Mouse (Mus musculus) forelimb bud, embryonic 11.5 days (tissue): Measurements from ENCODE around the gene Mthfsd.
"Not testable (repeated sequence)": the region's sequence is repeated elsewhere in the genome, so short reads cannot be mapped to it uniquely, and the experiment has no call there.

Experiments used
- DNase-seq: peaks from one replicate; pipeline ENCODE4 v3.0.0-alpha.2; 2012; ENCODE audit warnings: low read depth, low spot score

Mthfsd gene

DNA sequence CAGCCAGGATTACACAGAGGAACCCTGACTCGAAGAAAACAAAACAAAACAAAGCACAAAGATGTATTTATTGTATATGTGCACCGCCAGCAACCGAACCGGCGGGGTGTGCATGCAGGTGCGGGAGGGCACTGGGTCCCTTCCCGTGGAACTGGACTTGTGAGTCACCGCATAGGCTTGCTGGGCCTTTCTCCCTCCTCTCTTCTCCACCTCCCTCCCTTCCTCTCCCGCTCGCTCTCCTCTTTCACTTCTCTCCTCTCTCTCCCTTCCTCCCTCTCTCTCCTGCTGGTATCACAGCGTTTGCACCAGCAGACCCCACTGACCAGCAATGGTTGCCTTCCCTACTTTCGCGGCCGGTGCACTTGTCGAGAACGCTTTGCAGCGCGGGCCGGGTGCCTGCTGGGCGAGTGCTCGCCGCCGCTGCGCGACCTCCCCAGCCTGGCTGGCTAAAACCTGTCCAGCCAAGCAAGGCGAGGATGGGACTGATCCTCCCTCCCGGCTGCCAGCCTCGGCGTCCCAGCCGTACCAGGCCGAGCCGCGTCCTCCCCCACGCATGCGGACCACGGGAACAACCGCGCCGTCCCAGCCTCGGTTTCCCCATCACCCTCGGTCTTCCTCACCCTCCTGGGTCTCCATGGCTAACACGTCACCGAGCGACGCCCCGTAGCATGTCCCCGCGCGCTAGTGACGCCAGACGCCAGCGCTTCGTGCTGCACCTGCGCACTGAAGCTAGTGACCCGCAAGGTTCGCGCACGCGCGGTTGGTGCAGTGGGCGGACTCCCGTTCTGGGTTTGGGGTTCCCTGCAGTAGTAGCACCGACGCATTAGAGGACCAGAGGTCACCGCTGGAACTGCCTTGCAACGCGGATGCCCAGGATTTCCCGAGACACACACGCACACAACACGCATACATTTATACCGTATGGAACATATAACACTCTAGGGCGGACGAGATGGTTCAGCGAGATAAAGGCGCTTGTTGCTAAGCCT is at the start of gene Mthfsd:
TSS of gene Mthfsd (minus strand) at position 725 of the 989 bp plus-strand sequence.
- DNase-seq, result peak; percentile 99

- DNase-seq, result no peak
Measured at GRCm38 (mm10) chr8:121156990-121157491, 48.8 kb upstream of the Mthfsd start.

DNA sequence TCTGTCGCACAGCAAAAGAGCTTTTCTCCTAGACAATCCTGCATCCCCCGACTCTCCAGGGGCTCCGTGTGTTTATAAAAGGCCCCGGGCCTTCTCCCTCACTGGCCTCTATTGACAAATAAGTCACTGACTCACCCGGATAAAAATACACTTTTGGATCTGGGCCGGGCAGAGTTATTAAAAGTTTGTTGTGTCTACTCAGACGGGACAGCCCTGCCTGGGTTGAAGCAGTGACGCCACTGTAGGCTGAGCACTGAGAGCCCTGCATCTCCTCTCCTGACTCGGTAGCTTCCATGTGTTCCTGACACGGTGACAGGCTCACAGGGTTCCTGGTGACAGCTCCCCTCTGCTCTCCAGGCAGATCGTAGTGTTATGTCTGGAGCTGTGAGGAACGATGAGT is 44.2 kb upstream of the Mthfsd start:
- no peak for DNase-seq

- peak; percentile 43 for DNase-seq
Measured at GRCm38 (mm10) chr8:121148573-121149083, 40.4 kb upstream of the Mthfsd start.

GRCm38 (mm10) chr8:121145457-121146134 is 37.4 kb upstream of the Mthfsd start:
- DNase-seq, result not testable (repeated sequence)

GRCm38 (mm10) chr8:121136856-121137255 is 28.7 kb upstream of the Mthfsd start:
- no peak for DNase-seq

DNA sequence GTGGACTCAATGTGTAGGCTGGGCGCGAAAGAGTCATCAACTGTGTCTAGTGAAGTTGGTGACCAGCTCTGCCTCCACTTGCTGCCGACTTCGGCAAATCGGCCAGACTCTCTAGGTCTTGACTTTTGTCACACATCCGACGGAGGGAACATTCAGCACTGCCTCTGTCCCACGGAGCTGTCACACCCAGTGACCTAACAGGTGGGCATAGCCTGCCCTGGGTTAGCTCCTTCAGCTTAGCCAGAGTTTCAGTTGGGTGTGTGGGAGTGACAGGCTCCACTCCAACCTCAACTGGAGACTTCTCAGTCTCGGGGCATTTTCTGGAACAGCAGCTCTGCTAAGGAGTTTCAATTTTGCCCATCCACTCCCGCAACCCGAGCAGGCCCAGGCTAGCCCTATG is 26.3 kb upstream of the Mthfsd start:
- DNase-seq, result no peak

GRCm38 (mm10) chr8:121134102-121134501 is 25.9 kb upstream of the Mthfsd start:
- DNase-seq, result no peak

GRCm38 (mm10) chr8:121132961-121133513 is 24.8 kb upstream of the Mthfsd start:
- no peak for DNase-seq

GRCm38 (mm10) chr8:121130522-121130921 is 22.3 kb upstream of the Mthfsd start:
- no peak for DNase-seq

DNA sequence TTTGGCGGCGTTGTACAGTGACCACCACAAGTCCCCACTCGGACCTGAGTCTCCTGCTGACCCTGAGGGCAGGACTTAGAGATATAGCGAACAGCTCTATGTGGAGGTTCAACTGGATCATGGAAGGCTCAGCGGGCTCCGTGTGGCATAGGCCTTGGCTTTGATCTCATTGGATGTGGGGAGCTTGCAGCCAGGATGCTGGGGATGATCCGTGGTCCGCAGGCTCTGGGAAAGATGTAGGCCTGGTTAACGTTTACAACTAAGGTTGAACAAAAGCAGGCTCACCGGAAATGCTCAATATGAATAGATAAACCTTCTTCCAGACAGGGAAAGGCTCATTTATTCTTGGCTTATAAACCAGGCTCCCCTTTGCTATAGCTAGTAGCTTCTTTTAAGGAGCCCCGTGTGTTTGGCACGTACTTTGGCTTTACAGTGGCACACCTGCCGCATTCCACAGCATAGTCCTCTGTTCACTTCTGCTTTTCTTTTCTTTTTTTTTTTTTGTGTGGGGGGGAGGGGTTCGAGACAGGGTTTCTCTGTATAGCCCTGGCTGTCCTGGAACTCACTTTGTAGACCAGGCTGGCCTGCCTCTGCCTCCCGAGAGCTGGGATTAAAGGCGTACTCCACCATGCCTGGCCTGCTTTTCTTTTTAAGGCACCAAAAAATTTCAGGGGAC is 21.2 kb upstream of the Mthfsd start:
- no peak for DNase-seq

DNA sequence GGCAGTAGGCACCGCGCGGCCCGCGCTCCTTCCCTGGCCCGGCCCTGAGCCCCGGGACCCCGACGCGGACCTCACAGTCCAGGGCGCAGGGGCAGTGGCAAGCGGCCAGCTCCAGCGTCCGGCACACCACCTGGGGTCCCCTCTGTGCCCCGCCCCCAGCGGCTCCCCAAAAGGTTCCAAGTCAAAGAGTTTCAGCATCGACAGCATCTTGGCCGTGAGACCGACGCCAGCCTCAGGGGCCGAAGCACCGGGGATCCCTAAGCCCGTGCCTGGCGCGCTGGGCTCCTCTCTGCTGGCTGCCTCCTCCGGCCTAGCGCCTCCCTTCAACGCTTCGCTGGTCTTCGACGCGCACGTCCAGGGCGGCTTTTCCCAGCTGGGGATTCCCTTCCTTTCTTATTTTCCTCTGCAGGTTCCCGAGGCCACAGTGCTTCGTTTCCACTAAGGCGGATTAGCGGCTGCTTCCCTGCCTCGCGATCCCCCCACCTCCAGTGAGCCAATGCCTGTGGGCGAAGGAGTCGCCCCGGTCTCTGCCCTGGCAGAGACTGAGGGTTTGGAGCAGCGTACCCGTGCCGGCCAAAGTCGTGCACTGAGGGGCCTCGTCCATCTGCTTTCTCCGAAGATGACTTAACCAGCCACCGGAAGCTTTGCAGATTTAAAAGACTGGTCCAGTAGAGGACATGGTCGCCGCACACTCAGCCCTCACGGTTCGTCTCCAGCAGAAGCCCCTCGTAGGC is 20.5 kb upstream of the Mthfsd start:
- no peak for DNase-seq

DNA sequence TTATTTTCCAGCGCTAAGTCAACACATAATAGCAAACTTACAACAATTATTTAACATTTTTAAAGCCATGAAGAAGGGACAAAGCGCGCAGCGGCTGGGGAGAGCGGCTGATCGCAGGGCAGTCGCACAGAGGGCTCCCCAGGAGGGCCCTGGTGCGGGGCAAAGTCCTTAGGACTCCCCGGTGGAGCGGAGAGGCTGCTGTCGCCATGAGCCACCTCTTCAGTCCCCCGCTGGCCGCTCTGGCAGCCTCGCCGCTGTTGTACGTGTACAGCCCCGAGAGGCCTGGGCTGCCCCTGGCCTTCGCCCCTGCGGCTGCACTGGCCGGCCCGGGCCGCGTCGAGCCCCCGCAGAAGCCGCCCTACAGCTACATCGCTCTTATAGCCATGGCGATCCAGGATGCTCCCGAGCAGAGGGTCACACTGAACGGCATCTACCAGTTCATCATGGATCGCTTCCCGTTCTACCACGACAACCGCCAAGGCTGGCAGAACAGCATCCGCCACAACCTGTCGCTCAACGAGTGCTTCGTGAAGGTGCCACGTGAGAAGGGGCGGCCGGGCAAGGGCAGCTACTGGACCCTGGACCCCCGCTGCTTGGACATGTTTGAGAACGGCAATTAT is 19.7 kb upstream of the Mthfsd start, which contains the start of gene Foxl1:
TSS of gene Foxl1 (plus strand) at position 185 of the 620 bp plus-strand sequence.
- DNase-seq, result no peak

GRCm38 (mm10) chr8:121127291-121127701 is 19.1 kb upstream of the Mthfsd start:
- no peak for DNase-seq

DNA sequence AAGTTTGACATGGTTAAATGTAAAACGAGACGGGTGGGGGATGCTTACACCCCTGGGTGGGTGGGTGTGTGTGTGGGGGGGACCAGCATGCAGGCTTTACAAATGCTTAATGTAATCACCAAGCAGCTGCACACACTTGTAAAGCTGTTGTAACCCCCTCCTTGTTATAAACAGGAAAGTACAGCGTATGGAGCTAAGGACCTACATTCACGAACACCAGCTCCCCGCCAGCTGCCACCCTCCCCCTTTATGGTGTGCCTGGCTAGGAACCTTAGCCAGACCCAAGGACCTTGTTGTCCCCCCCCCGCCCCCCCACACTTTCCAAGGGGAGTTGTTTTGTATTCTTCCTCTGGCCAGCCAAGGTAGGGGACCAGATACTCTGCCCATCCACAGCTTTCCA is 18.5 kb upstream of the Mthfsd start:
- no peak for DNase-seq

GRCm38 (mm10) chr8:121126191-121126590 is 18.0 kb upstream of the Mthfsd start:
- DNase-seq, result no peak

DNA sequence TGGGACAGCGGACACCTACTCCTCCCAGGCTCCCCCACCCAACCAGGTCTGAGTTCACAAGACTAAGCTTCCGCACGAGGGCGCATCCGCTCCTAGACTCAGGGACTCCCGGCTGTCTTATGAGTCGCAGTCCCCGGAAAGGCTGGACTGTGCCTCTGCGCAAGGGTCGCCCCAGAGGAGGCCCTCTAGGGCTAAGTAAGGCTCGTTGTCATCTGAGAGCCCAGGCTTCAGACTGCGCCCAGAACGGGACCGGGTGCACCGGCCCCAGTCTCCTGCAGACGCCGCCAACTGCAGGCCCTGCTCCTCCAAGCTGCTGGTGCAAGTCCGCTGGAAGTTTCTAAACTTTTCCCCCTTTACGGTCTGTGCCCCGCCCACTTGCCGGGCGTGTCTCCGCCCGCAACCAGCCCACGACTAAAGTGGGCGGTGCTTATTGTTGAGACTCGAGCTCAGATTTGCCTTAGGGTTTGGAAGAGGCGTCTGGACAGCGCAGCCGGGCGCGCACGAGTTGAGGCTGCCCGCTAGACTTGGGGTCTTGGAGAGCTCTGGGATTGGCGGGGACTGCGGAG is 17.2 kb upstream of the Mthfsd start:
- DNase-seq, result peak; percentile 89

DNA sequence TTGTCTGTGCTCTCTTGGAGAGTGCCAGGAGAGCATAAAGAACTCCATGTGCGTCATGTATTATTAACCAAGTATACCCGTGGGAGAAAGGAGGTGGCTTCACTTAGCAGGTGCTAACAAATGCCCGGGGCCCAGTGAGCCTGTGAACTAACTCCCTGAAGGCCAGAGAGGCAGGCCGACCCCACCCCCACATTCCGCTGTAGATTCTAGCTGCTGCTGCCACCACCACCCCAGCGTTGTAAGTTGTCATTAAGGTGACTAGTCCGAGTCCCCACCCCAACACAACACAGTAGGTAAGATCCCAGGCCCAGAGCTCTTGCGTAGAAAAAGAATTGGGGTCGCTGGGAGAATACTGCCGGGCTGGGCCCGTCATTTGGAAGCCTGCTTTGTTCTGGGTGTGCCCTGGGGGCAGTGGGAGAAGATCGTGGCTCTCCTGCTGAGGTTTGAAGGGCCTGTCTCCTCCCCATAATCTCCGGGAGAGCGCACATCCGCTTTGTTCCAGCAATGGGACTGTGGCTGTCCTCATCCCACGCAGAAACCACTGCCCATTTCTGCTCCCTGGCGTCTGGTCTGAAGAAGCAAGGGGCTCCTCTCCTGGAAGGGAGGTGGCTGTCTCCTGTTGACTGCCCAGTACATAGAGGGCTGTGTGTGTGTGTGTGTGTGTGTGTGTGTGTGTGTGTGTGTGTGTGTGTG is 16.5 kb upstream of the Mthfsd start:
- no peak for DNase-seq

DNA sequence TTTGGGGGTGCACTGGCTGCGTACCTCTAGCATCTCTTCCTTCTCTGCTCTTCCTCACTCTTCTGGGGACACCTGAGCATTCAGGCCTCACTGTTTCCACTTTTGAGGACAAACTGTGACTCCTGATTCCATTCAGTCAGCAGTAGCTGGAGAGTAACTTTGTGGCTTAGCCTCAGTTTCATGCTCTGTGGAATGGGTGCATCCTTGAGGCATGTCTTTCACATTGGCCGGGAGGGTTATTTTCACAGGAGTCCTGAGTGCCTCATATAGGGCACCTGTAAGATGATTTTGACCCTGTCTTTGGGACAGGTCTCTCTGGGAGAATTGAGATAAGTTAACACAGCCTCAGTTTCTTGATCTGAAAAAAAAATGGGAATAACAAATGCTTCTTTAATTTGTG is 14.9 kb upstream of the Mthfsd start:
- no peak for DNase-seq
